Mouse (Mus musculus) splenic B cell, adult 2 months (primary cell): Measurements from ENCODE around the gene Enpep.

Experiments
- DNase-seq: peaks from one replicate; pipeline ENCODE4 v3.0.0-alpha.2; 2011; ENCODE audit warnings: low read depth, low spot score
- H3K27me3 ChIP-seq: 2 replicates; pipeline ENCODE4 v1.6.1; 2012; ENCODE audit warnings: mild to moderate bottlenecking, low read length, moderate library complexity, mixed read lengths; ENCODE audit not compliant: control insufficient read depth, poor library complexity, insufficient read depth, severe bottlenecking
- H3K36me3 ChIP-seq: 2 replicates; pipeline ENCODE4 v1.6.1; 2012; ENCODE audit warnings: mild to moderate bottlenecking, low read length, moderate library complexity, mixed read lengths; ENCODE audit not compliant: control insufficient read depth, poor library complexity, insufficient read depth, severe bottlenecking

Gene Enpep

DNA sequence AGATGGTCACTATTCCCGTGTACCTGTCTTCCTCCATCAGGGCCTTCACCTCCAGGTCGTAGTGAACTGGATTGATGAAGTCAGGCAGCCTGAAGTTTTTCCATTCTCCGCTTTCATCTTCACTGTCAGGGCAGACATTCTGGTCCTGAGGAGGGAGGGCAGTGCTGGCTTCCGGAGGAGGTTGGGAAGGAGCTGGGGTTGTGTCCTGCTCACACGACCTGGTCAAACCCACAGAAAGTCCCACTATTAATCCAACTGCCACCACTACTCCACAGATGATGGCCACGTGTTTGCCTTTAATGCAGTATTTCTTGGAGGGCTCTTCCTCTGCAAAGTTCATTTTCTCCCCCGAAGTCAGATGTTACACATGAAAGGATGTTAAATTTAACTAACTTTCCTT is 378 bp downstream of the Enpep start:
- no peaks in the 10 kb centered on the region for H3K27me3 ChIP-seq
- DNase-seq, result no peak
- no peaks in the 10 kb centered on the region for H3K36me3 ChIP-seq

DNA sequence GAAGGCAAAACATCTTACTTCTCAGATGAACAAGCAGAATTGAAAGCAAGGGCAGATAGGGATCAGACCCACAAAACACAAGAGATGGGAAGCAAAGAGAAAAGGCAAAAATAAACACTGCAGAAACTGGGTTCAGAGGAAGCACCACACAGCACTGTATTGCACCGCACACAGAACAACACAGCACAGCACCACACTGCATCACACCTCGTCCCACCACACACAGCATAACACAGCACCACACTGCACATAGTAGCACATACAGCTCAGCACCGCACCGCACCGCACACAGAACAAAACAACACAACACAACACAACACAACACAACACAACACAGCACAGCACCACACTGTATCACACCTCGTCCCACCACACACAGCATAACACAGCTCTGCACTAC is 1.1 kb downstream of the Enpep start:
- H3K36me3 ChIP-seq, result no peaks in the 10 kb centered on the region
- no peak for DNase-seq
- H3K27me3 ChIP-seq, result no peaks in the 10 kb centered on the region

DNA sequence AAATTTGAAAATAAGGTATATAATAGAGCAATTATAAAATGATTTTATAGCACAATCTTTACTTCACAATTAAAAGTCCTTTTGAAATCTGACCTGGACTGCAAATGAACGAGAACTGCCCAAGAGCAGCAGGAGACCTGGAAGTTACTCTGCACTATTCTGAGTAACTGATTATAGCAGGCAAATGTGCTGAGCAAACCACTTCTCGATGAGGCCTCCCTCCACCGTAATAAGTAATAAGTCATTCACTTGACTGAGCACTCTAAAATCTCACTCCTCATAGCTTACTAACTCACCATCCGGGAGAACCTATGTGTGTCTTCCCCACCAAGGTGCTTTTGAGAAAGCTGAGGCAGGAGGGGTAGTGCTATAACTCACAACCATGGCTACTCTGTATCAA is 4.5 kb downstream of the Enpep start:
- DNase-seq, result no peak
- no peaks in the 10 kb centered on the region for H3K27me3 ChIP-seq
- H3K36me3 ChIP-seq, result no peaks in the 10 kb centered on the region

DNA sequence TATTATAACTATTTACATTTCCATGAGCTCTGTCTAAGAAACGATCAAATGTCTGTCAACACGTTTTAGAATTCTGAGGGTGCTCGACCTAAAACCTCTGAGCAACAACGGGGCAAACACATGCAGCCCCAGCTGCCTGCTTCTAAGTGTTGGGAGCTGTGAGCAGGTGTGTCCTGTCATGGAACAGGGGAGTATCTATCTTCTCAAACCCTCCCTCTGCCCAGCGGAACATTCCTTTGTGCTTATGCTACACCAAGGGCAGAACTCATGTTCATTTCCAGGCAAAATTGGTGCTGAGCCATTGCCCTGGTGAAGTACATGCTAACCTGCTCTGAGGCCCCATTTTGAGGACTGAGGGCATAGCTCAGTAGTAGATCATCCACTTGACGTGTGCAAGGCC is 10.9 kb downstream of the Enpep start:
- H3K27me3 ChIP-seq, result no peaks in the 10 kb centered on the region; the same call in 1 of the 2 replicates
- no peak for DNase-seq
- H3K36me3 ChIP-seq, result no peaks in the 10 kb centered on the region

DNA sequence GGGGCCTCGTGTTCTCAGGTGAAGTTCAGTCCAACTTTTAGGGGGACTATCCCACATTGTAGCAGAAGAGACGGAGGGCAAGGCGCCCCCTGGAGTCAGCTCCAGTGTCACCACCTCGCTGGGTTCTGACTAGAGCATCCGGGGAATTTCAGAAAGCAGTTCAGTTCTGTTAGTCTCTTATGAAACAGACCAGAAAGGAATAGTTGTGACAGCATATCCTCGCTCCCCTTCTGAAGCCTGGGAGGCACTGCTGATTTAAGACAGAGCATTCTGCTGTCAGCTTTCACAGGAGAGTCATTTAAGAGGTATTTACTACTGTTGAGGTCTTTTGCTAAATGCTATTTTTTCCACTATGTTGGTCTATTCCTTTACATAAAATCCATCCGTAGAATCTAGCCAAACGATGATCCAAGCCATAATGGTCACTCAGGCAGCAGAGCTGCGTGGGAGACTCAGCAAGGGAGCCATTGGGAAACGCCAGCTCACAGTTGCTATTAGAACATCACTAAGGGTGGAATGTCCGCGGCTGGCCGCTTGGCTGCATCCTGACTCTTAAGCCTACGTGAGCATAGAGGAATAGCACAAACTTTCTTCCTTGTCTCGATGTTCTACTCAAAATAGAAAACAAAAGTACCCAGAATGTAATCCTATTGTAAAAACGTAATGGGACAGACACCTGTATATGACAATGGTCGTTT is 15.3 kb downstream of the Enpep start:
- Histone ChIP-seq H3K27me3 (no peaks in the 10 kb centered on the region; the same call in 1 of the 2 replicates), H3K36me3 (no peaks in the 10 kb centered on the region)
- no peak for DNase-seq

DNA sequence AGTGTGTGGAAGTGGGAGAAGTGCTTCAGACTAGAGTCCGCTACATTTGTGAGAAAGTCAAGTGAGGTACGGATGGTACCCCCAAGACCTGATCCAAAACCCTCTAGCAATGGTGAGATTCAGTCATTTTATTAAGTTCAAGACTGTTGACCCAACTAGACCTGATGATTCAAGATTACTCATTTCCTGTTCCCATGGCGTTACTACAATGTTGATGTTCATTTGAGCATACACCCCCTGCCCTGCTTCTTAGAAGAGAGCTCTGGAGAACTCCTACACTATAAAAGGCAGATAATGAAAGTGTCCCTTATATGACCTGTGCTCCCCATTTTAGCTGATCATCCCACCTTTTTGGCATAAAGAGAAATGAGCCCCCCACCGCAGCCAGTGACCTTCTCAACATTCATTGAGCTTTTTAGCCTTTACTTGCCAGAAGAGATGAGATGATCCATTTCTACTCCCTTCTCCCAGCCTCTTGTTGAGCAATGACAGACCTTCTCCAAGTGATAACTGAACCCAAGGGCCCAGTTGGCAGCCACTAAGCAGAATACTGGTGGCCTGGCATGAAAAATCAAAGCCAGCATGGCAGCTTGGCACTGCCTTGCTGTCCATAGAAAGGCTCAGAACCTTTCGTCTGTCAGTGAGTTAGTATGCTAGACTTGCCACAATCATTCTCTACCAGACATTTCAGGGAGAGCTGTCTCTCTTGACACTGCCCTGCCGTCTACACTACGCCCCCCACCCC is 18.7 kb downstream of the Enpep start:
- Histone ChIP-seq H3K36me3 (no peaks in the 10 kb centered on the region), H3K27me3 (no peaks in the 10 kb centered on the region; the same call in 1 of the 2 replicates)
- DNase-seq, result no peak

DNA sequence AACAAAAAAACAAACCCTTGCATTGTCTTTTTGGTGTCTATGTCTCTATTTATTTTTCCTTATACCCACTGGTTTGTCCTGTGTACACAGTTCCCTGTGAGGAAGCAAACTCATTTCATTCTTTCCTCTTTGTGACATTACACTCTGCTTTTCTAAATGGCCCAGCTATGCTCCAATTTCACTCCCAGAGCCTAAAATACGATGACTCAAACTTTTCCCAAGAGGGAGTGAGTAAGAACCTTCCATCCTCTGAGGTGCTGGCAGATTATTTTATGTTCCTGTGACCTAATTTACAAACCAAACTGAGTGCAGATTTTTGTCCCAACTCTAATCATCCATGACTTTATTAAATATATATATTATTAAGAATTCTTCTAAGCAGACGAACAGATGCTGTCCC is 19.3 kb downstream of the Enpep start:
- Histone ChIP-seq H3K36me3 (no peaks in the 10 kb centered on the region), H3K27me3 (no peaks in the 10 kb centered on the region; the same call in 1 of the 2 replicates)
- no peak for DNase-seq

DNA sequence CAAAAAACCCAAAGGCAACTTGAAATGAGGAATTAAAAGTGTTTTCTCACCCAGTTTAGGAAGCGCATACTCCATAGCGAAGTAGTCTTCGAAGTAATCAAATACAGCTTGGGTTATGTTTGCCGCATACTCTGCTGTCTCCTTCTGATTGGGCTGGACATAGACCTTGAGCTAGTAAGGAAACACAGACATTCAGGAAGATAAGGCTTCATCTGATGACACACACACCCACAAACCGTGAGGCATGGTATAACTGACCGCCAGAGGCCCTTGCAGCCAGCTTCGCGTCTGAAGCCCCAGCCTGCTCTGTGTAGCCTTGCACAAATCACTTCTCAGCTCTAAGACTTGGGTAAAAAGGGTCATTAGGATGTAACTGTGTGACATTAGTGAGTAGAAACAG is 20.0 kb downstream of the Enpep start:
- DNase-seq, result no peak
- Histone ChIP-seq H3K36me3 (no peaks in the 10 kb centered on the region), H3K27me3 (no peaks in the 10 kb centered on the region; the same call in 1 of the 2 replicates)

DNA sequence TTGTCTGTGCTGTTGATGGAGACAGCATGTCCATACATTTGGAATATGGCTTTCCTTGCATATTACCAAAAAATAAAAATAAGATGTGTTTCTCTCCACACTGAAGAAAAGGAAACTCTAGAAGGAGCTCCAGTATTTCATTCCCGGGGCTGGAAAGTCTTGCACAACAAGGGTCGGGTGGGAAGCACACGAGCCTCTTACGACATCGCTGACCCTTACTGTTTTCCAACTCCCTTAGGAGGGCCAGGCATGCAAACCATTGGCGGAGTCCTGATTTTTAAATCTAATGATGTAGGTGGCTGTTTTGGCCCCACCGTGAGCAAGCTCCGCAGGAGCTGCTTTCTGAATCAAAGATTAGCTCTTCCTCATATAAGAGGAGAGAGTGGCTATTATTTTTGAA is 20.6 kb downstream of the Enpep start:
- Histone ChIP-seq H3K27me3 (no peaks in the 10 kb centered on the region), H3K36me3 (no peaks in the 10 kb centered on the region)
- no peak for DNase-seq

DNA sequence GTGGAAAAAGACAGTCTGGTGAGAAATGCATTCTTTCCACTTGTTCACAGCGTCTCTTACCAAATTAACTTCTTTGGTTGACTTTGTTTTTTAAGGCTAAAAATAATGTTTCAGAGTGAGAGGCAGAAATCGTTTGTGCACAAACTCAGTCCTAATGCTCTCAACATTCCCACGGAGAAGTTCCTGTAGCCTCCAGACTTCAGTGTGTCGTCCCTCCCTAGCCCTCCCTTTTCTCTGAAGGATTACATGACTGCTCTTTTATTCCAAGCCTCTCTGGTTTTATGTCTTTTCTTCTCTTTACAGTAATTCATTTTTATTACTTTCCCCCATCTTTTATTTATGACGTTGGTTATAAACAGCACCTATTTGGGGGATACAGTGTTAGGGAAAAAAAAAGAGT is 22.6 kb downstream of the Enpep start:
- DNase-seq, result no peak
- Histone ChIP-seq H3K36me3 (no peaks in the 10 kb centered on the region), H3K27me3 (no peaks in the 10 kb centered on the region)

DNA sequence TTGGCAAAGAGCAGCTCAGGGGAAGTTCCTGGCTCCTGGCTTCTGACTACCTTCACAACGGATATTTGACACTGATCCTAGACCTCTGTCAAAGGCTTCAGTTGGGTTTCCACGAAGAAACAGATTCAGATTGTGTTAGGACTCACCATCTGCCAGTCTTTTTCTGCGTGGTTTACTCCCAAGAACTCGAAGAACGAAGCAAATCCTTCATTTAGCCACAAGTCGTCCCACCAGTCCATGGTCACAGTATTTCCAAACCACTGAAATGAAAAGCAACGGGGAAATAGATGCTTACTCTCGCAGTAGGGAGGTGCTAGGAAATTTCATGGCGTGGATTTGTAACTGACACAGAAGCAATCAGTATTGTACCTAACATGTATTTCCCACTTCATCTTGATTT is 23.6 kb downstream of the Enpep start:
- H3K36me3 ChIP-seq, result no peaks in the 10 kb centered on the region
- H3K27me3 ChIP-seq, result no peaks in the 10 kb centered on the region
- DNase-seq, result no peak

DNA sequence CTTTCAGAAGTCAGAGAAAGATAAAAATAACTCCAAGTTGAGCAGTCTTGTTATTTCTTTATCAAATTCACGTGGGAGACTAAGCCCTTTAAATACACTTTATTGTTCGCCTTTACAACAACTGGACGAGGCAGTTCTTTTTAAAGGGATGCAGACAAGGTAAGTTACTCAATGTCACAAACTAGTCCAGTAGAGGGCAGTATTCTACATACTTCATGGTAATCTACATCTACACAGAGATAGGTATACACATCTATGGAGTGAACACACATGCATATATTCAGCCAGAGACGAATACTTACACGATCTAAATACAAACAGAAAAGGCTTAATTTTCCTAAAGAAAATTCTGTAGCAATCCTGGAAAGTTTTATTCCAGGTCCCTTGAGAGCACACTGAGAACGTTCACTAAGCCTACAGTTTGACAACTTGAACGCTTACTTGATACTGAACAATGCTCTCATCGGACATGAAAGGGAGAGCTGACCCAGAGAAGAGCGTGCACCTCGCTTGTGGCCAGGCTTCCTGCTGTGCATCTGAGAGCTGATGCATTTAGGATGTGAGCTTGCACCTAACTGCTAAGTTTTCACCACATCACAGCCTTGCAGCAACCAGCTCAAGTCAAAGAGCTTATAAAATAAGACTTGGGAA is 24.3 kb downstream of the Enpep start:
- peak; percentile 77 for DNase-seq
- H3K27me3 ChIP-seq, result no peaks in the 10 kb centered on the region
- H3K36me3 ChIP-seq, result no peaks in the 10 kb centered on the region

DNA sequence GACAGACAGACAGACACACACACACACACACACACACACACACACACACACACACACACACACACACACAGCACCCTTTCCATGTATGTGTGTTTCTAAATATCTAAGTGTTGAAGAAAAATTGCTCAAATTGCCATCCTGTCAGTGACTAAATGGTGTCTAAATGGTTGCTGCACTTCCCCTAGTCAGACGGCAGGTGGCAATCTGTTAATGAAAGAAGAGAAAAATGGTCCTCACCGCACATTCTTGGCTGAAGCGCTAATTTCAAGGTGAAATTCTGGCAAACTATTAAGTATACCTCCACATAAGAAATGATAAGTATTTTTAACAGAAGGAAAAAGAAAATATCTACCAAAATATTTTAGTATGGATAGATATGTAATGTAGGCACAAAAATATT is 28.6 kb downstream of the Enpep start:
- no peaks in the 10 kb centered on the region for H3K27me3 ChIP-seq
- no peaks in the 10 kb centered on the region for H3K36me3 ChIP-seq
- DNase-seq, result peak; percentile 60

DNA sequence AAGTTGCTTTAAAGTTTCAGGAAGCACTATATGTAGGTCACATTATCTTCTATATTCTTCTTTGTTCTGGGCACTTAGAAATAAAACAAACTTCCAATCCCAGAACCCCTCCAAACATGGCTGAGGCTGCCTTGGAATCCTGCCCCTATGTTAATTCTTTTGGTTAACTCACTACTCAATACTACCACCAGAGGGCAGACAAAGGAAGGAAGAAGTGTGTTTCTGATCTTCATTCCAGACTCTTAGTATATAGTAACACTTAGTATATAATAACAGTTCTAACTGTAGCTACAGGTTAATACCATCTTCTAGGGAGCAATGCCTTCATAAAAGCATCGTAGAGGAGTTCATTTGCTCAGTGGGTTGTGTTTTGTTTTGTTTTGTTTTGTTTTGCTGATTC is 32.6 kb downstream of the Enpep start:
- DNase-seq, result peak; percentile 68
- Histone ChIP-seq H3K27me3 (no peaks in the 10 kb centered on the region), H3K36me3 (no peaks in the 10 kb centered on the region)

DNA sequence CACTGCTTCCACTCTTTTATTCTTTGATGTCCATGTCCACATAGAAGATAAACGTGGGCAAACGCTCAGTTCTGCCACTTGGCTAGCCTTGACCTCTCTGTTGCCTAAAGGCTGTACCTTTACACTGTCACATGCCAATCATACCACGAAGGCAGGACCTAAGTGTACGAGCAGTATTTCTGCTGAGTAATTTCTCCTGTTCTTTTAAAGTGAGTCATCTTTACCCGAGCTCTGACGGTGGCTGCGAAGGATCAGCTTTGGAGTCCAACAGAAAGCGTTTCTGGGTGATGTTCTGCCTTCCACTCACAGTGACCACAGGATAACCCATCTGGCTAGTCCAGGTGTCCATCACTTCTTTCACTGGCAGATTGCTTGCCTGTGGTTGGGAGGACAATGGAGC is 33.9 kb downstream of the Enpep start:
- DNase-seq, result no peak
- Histone ChIP-seq H3K36me3 (no peaks in the 10 kb centered on the region), H3K27me3 (no peaks in the 10 kb centered on the region)
